Mouse (Mus musculus) embryonic facial prominence, embryonic 12.5 days (tissue): ENCODE data around the gene Dcaf4. TPM values are rescaled to one million over a fixed set of nuclear protein-coding genes. Genes with fewer than 3 reads are reported as not detected.

ENCODE experiments used
- ATAC-seq: fragments of 200-750 bp; cut with Nextera tagmentation; 2 replicates; pipeline ENCODE4 v1.8.0; 2017; ENCODE audit not compliant: insufficient number of reproducible peaks, insufficient read depth, low FRiP score, low TSS enrichment
- H3K27ac ChIP-seq: fragments of 300-500 bp; sonication (generic); 2 replicates; pipeline ENCODE4 v1.5.1; 2016; ENCODE audit warnings: mild to moderate bottlenecking
- H3K27me3 ChIP-seq: fragments of 300-500 bp; sonication (generic); 2 replicates; pipeline ENCODE4 v1.6.1; 2016; ENCODE audit warnings: mild to moderate bottlenecking, moderate library complexity
- H3K36me3 ChIP-seq: fragments of 300-500 bp; sonication (generic); 2 replicates; pipeline ENCODE4 v1.6.1; 2016; ENCODE audit warnings: mild to moderate bottlenecking
- H3K4me1 ChIP-seq: fragments of 300-500 bp; sonication (generic); 2 replicates; pipeline ENCODE4 v1.6.1; 2016
- H3K4me2 ChIP-seq: fragments of 300-500 bp; sonication (generic); replicated peaks from 2 replicates; pipeline ENCODE4 v1.6.1; 2016; ENCODE audit warnings: mild to moderate bottlenecking, moderate library complexity
- H3K4me3 ChIP-seq: fragments of 300-500 bp; sonication (generic); 2 replicates; pipeline ENCODE4 v1.5.1; 2016; ENCODE audit warnings: mild to moderate bottlenecking
- H3K9ac ChIP-seq: fragments of 300-500 bp; sonication (generic); 2 replicates; pipeline ENCODE4 v1.6.1; 2016; ENCODE audit warnings: mild to moderate bottlenecking, moderate library complexity
- H3K9me3 ChIP-seq: fragments of 300-500 bp; sonication (generic); 2 replicates; pipeline ENCODE4 v1.6.1; 2016; ENCODE audit warnings: mild to moderate bottlenecking, moderate library complexity
- WGBS: fragments of 180-500 bp; shearing (Covaris S2); methylation state at CpG from one replicate; pipeline ENCODE4 v1.1.7; 2016; 5-methylcytosine and 5-hydroxymethylcytosine counted together
- polyA plus RNA-seq: library from polyadenylated mRNA; unstranded; fragments of >200 nt; fragmentation: Nextera tagmentation; extraction: Ambion mirVana; gene quantifications from 2 replicates; pipeline ENCODE4 v1.2.1, GENCODE M21; 2016

Dcaf4 gene
- polyA plus RNA-seq, 1 experiment from 2014 or later = 33.4 TPM

DNA sequence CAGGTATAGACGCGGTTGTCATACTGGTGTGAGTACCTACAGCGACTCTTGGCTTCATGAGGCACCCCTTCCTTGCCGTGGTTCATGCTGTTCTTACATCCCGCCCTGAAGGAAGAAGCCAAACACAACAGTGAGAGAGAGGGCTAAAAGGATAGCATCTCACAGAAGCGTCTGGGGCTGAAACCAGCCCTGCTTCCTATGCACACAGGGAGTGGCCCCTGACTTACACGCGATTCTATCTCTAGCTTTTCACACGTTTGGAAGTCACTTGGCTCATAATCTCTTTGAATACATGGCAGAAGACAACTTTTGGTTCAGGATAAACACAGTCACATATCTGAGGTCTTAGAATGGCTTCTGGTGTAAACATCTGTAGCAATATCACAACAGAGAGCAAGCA is 35.3 kb downstream of the Dcaf4 start:
- Histone ChIP-seq H3K4me2 (no peak overlapping the region), H3K27ac (no peak overlapping the region), H3K9ac (no peak overlapping the region), H3K36me3 (peaks cover 80% of the 10 kb centered on the region), H3K4me1 (no peaks in the 10 kb centered on the region), H3K9me3 (no peaks in the 10 kb centered on the region), H3K4me3 (no peak overlapping the region), H3K27me3 (no peaks in the 10 kb centered on the region)
- WGBS = 65% methylated on average over 9 of the region's 9 CpGs
- ATAC-seq = no peak

- Histone ChIP-seq H3K4me3 (no peak overlapping the region), H3K4me2 (no peak overlapping the region), H3K9ac (no peak overlapping the region), H3K4me1 (no peaks in the 10 kb centered on the region), H3K27ac (no peak overlapping the region), H3K9me3 (no peaks in the 10 kb centered on the region), H3K36me3 (peaks cover 72% of the 10 kb centered on the region), H3K27me3 (no peaks in the 10 kb centered on the region)
- no peak for ATAC-seq
- WGBS = 92% methylated on average over 7 of the region's 7 CpGs
Observed at GRCm38 (mm10) chr12:83558496-83558895, 38.2 kb downstream of the Dcaf4 start.

GRCm38 (mm10) chr12:83560189-83560588 is 39.9 kb downstream of the Dcaf4 start:
- 81% methylated on average over 6 of the region's 6 CpGs for WGBS
- Histone ChIP-seq H3K4me2 (no peak overlapping the region), H3K9ac (no peak overlapping the region), H3K36me3 (peaks cover 74% of the 10 kb centered on the region), H3K4me3 (no peak overlapping the region), H3K9me3 (no peaks in the 10 kb centered on the region), H3K4me1 (no peaks in the 10 kb centered on the region), H3K27me3 (no peaks in the 10 kb centered on the region), H3K27ac (no peak overlapping the region)
- ATAC-seq = no peak

GRCm38 (mm10) chr12:83562589-83562988 is 42.3 kb downstream of the Dcaf4 start:
- Histone ChIP-seq H3K4me2 (no peak overlapping the region), H3K4me1 (no peaks in the 10 kb centered on the region), H3K9me3 (no peaks in the 10 kb centered on the region), H3K27ac (no peak overlapping the region), H3K27me3 (no peaks in the 10 kb centered on the region), H3K9ac (no peak overlapping the region), H3K36me3 (peaks cover 79% of the 10 kb centered on the region), H3K4me3 (no peak overlapping the region)
- WGBS = 92% methylated on average over 3 of the region's 3 CpGs
- ATAC-seq = no peak

DNA sequence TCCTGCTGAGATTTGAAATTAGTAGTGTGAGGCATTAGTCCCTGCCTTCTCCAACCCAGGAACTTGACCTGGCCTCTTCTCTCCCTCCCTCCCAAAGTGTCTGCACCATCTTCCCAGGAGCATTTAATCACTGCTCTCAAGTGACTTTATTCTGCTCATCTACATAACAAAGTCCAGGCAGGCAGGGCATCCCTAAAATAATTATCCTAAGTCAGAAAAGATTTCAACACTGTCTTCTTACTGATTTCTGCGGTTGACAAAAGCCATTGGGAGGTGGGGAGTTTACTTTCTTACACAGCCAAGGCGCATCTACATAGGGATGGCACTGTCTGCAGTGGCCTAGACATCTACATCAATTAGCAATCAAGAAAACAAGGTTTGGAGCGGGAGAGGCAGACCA is 49.6 kb downstream of the Dcaf4 start:
- H3K27me3 ChIP-seq = no peaks in the 10 kb centered on the region
- ATAC-seq = no peak
- H3K9me3 ChIP-seq = no peaks in the 10 kb centered on the region
- no peaks in the 10 kb centered on the region for H3K4me1 ChIP-seq
- no peak overlapping the region for H3K4me3 ChIP-seq
- no peak overlapping the region for H3K4me2 ChIP-seq
- H3K36me3 ChIP-seq = peaks cover 78% of the 10 kb centered on the region
- no peak overlapping the region for H3K9ac ChIP-seq
- no peak overlapping the region for H3K27ac ChIP-seq
- WGBS = 83% methylated on average over 3 of the region's 3 CpGs

- Histone ChIP-seq H3K4me1 (no peaks in the 10 kb centered on the region), H3K27ac (no peak overlapping the region), H3K9me3 (no peaks in the 10 kb centered on the region), H3K4me2 (no peak overlapping the region), H3K4me3 (no peak overlapping the region), H3K9ac (no peak overlapping the region), H3K36me3 (peaks cover 65% of the 10 kb centered on the region), H3K27me3 (no peaks in the 10 kb centered on the region)
- no peak for ATAC-seq
- WGBS = 83% methylated on average over 5 of the region's 5 CpGs
Observed at GRCm38 (mm10) chr12:83572717-83573116, 52.5 kb downstream of the Dcaf4 start.

DNA sequence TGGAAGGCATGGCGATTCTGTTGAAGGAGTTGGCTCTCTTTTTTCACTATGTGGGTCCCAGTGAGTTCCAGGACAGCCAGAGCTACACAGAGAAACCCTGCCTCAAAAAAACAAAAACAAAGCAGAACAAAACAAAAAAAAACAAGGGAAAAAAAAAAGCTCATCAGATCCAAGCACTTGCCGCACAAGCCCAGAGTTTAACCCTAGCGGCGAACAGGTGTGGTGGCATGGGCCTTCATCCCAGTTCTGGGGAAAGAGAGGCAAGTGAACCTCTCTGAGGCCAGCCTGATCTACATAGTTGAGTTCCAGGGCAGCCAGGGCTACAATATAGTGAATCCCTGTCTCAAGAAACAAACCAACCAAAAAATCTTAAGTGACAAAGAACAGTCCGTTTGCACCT is 57.2 kb downstream of the Dcaf4 start:
- no peak overlapping the region for H3K4me3 ChIP-seq
- no peak overlapping the region for H3K4me2 ChIP-seq
- H3K9me3 ChIP-seq = no peaks in the 10 kb centered on the region
- no peaks in the 10 kb centered on the region for H3K27me3 ChIP-seq
- peaks cover 44% of the 10 kb centered on the region for H3K36me3 ChIP-seq
- no peak for ATAC-seq
- no peaks in the 10 kb centered on the region for H3K4me1 ChIP-seq
- H3K27ac ChIP-seq = no peak overlapping the region
- no peak overlapping the region for H3K9ac ChIP-seq
- 94% methylated on average over 5 of the region's 5 CpGs for WGBS

- Histone ChIP-seq H3K36me3 (peaks cover 42% of the 10 kb centered on the region), H3K9ac (no peak overlapping the region), H3K9me3 (no peaks in the 10 kb centered on the region), H3K4me2 (no peak overlapping the region), H3K27me3 (no peaks in the 10 kb centered on the region), H3K4me1 (no peaks in the 10 kb centered on the region), H3K27ac (no peak overlapping the region), H3K4me3 (no peak overlapping the region)
- ATAC-seq = no peak
- 89% methylated on average over 2 of the region's 2 CpGs for WGBS
Observed at GRCm38 (mm10) chr12:83578356-83578755, 58.1 kb downstream of the Dcaf4 start.

DNA sequence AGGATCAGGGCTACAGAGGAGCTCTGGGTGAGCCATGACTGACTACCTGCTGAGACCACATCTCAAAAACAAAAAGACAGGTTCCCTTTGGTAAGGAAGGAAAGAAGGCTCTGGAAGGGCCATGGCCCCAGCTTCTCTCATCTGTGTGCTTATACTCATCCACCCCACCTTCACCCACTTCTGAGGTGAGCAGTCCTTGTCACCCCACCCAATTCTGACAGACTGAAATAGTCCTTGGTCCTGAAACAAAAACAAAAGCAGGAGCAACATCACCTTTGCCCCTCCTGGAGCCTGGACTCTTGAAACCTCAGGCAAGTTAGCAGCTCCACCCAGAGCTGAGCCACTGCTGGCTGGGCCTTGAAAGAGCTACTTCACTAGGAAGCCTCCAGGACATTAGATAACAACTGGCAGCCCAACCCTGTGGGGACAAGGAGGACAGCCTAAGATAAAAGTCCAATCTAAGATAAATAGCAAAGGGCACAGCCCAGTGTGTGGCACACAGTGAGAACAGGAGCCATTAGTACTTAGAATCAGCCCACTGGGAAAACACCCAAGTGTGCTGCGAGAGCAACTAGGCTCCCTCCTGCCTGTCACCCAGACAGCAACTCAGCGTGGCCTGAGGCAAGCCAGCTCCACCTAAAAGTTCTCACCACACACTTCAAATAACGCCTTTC is 58.8 kb downstream of the Dcaf4 start:
- no peaks in the 10 kb centered on the region for H3K9me3 ChIP-seq
- H3K27ac ChIP-seq = no peak overlapping the region
- peaks cover 41% of the 10 kb centered on the region for H3K36me3 ChIP-seq
- no peak overlapping the region for H3K9ac ChIP-seq
- H3K4me1 ChIP-seq = no peaks in the 10 kb centered on the region
- H3K27me3 ChIP-seq = no peaks in the 10 kb centered on the region
- no peak overlapping the region for H3K4me3 ChIP-seq
- H3K4me2 ChIP-seq = no peak overlapping the region
- ATAC-seq = no peak
- WGBS = 28% methylated on average over 3 of the region's 3 CpGs

DNA sequence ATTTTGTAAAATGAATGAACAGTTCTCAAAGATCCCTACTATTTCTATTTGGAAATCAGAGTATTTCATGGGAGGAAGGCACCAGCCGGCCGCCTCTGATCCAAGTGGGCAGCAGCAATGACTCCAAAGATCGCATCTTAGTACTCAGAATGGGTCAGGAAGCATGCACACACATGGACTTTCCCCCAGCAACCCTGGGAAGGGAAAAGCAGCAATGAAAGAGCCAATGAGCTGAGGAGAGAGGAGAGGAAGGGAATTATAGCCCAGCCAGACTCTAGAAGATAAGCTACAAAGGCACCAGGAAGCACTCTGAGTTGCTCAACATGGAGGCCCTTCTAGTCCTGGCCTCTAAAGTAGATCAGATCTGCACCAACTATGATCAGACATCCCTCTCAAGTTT is 60.0 kb downstream of the Dcaf4 start:
- Histone ChIP-seq H3K9me3 (no peaks in the 10 kb centered on the region), H3K4me3 (no peak overlapping the region), H3K4me1 (no peaks in the 10 kb centered on the region), H3K36me3 (peaks cover 37% of the 10 kb centered on the region), H3K27ac (no peak overlapping the region), H3K4me2 (no peak overlapping the region), H3K27me3 (no peaks in the 10 kb centered on the region), H3K9ac (no peak overlapping the region)
- WGBS = 92% methylated on average over 3 of the region's 3 CpGs
- no peak for ATAC-seq

GRCm38 (mm10) chr12:83582106-83582505 is 61.8 kb downstream of the Dcaf4 start:
- ATAC-seq = no peak
- Histone ChIP-seq H3K4me3 (no peak overlapping the region), H3K27ac (no peak overlapping the region), H3K4me1 (no peaks in the 10 kb centered on the region), H3K4me2 (no peak overlapping the region), H3K9me3 (no peaks in the 10 kb centered on the region), H3K9ac (no peak overlapping the region), H3K27me3 (no peaks in the 10 kb centered on the region), H3K36me3 (peaks cover 33% of the 10 kb centered on the region)
- WGBS = 59% methylated on average over 4 of the region's 4 CpGs

DNA sequence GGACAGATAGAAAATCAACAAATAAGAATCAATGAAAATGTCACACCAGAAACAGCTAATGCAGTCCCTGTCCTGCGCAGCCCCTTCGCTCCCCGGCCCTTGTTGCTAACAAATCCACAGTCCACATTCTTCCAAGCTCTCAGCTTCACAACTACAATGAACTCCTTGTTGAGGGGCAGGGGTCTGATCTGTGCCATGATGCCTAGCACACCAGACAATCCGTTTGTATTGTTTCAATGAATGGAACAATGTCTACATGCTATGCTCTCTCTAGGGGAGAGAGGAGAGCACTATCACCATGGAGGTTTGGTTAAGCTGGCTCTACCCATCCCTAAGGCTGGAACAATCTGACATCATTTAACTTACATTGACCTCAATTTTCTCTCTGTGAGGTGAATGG is 62.5 kb downstream of the Dcaf4 start:
- H3K4me3 ChIP-seq = no peak overlapping the region
- no peak overlapping the region for H3K4me2 ChIP-seq
- H3K9me3 ChIP-seq = no peaks in the 10 kb centered on the region
- H3K27ac ChIP-seq = no peak overlapping the region
- H3K4me1 ChIP-seq = no peaks in the 10 kb centered on the region
- WGBS = 61% methylated on average over 4 of the region's 4 CpGs
- H3K36me3 ChIP-seq = peaks cover 34% of the 10 kb centered on the region
- H3K27me3 ChIP-seq = no peaks in the 10 kb centered on the region
- no peak overlapping the region for H3K9ac ChIP-seq
- ATAC-seq = no peak

DNA sequence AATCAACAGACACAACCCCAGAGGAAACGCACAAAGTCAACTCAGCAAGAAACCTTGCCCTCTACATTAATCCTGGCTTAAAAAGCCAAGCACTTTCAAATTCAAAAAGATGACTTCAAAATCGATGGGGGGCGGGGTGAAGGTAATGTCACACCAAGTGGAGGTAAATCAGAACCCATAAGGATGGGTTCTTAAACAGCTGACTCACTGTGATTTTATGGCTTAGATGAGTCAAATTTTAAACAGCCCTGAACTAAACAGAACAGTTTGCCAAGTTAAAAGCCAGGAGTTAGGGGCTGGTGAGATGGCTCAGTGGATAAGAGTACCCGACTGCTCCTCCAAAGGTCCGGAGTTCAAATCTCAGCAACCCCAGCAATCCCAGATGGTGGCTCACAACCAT is 66.4 kb downstream of the Dcaf4 start:
- Histone ChIP-seq H3K36me3 (peaks cover 62% of the 10 kb centered on the region), H3K9me3 (no peaks in the 10 kb centered on the region), H3K9ac (no peak overlapping the region), H3K27ac (no peak overlapping the region), H3K4me2 (no peak overlapping the region), H3K27me3 (no peaks in the 10 kb centered on the region), H3K4me1 (no peaks in the 10 kb centered on the region), H3K4me3 (no peak overlapping the region)
- 95% methylated on average over 5 of the region's 5 CpGs for WGBS
- no peak for ATAC-seq
